Mouse (Mus musculus) stomach, embryonic 16.5 days (tissue): ENCODE data around the gene Hist4h4. TPM values are rescaled to one million over a fixed set of nuclear protein-coding genes. Genes with fewer than 3 reads are reported as not detected.

Source experiments
- ATAC-seq: fragments of 200-750 bp; cut with Nextera tagmentation; 2 replicates; pipeline ENCODE4 v1.8.0; 2017; ENCODE audit warnings: moderate number of reproducible peaks, moderate TSS enrichment; ENCODE audit not compliant: insufficient read depth, low FRiP score
- H3K27ac ChIP-seq: fragments of 300-500 bp; sonication (generic); 2 replicates; pipeline ENCODE4 v1.5.1; 2014; ENCODE audit warnings: low read length
- H3K27me3 ChIP-seq: fragments of 300-500 bp; sonication (generic); 2 replicates; pipeline ENCODE4 v1.6.1; 2014; ENCODE audit warnings: low read length, control low read depth, mixed read lengths; ENCODE audit not compliant: control insufficient read depth, insufficient read depth
- H3K36me3 ChIP-seq: fragments of 300-500 bp; sonication (generic); 2 replicates; pipeline ENCODE4 v1.6.1; 2014; ENCODE audit warnings: low read length; ENCODE audit not compliant: control insufficient read depth, insufficient read depth
- H3K4me1 ChIP-seq: fragments of 300-500 bp; sonication (generic); 2 replicates; pipeline ENCODE4 v1.6.1; 2014; ENCODE audit warnings: low read length, control low read depth, mixed read lengths; ENCODE audit not compliant: control insufficient read depth, insufficient read depth
- H3K4me2 ChIP-seq: fragments of 300-500 bp; sonication (generic); 2 replicates; pipeline ENCODE4 v1.6.1; 2014; ENCODE audit warnings: low read depth, low read length, mixed read lengths
- H3K4me3 ChIP-seq: fragments of 300-500 bp; sonication (generic); replicated peaks from 2 replicates; pipeline ENCODE4 v1.5.1; 2014; ENCODE audit warnings: mild to moderate bottlenecking, low read length
- H3K9ac ChIP-seq: fragments of 300-500 bp; sonication (generic); 2 replicates; pipeline ENCODE4 v1.6.1; 2014; ENCODE audit warnings: low read length
- H3K9me3 ChIP-seq: fragments of 300-500 bp; sonication (generic); replicated peaks from 2 replicates; pipeline ENCODE4 v1.6.1; 2016; ENCODE audit warnings: low read length, control low read depth; ENCODE audit not compliant: control insufficient read depth
- WGBS: fragments of 180-500 bp; shearing (Covaris S2); extraction: QIAGEN DNeasy Blood & Tissue Kit; methylation state at CpG from one replicate; pipeline ENCODE4 v1.1.7; 2014; 5-methylcytosine and 5-hydroxymethylcytosine counted together
- polyA plus RNA-seq: library from polyadenylated mRNA; unstranded; fragments of >200 nt; fragmentation: Nextera tagmentation; extraction: Ambion mirVana; gene quantifications from 2 replicates; pipeline ENCODE4 v1.2.1, GENCODE M21; 2015

Gene Hist4h4
- polyA plus RNA-seq, 1 experiment from 2014 or later = 0.83 TPM

DNA sequence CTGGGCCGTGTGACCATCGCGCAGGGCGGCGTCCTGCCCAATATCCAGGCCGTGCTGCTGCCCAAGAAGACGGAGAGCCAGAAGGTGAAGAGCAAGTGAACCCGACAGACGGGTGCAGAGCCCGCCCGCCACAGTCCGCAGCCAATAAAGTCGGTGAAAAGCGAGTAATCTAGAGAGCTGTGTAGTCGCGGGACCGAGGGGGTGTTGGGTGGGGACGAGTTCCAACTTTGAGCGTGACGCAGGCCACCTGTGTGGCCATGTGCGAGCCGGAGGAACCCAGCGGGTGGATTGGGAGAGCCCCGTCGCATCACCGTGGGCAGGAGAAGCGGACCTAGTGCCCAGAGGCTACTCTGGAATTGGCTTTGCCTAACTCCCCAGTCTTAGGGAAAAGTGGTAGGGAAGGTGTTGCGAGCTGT lies 4.4 kb upstream of the Hist4h4 start:
- no peak for ATAC-seq
- H3K36me3 ChIP-seq = no peaks in the 10 kb centered on the region; the same call in 1 of the 2 replicates
- peak overlapping the region; percentile 92 for H3K4me2 ChIP-seq
- WGBS = 1% methylated on average over 28 of the region's 28 CpGs
- peak overlapping the region; percentile 84 for H3K9ac ChIP-seq
- H3K4me3 ChIP-seq = peak overlapping the region; percentile 85
- H3K27me3 ChIP-seq = no peaks in the 10 kb centered on the region
- H3K27ac ChIP-seq = peak overlapping the region; percentile 84
- H3K9me3 ChIP-seq = no peaks in the 10 kb centered on the region
- peaks cover 22% of the 10 kb centered on the region for H3K4me1 ChIP-seq

DNA sequence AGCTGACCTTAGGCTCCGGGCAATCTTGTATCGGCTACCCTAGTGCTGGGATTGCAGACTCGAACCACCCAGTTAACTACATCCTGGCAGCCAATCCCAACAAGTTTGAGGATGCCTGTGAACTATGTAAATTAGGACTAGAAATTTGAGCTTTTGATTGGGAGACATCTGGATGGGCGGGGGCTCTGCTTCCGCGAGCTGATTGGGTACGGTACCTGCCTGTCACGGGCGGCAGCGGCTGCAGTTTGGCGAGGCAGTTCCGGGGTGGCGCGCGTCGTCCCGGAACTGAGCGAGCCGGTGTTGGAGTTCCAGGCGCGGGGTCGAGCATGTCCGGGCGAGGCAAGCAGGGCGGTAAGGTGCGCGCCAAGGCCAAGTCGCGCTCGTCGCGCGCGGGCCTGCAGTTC lies 3.8 kb upstream of the Hist4h4 start, which contains the start of gene H2afj:
Gene H2afj (plus strand): TSS at position 231 of the 404 bp plus-strand sequence.
- peak; percentile 88 for ATAC-seq
- H3K9ac ChIP-seq = peak within 1 kb of the TSS; percentile 84
- no peaks in the 10 kb centered on the region for H3K27me3 ChIP-seq
- peak within 1 kb of the TSS; percentile 92 for H3K4me2 ChIP-seq
- H3K27ac ChIP-seq = peak within 1 kb of the TSS; percentile 97
- H3K4me3 ChIP-seq = peak within 1 kb of the TSS; percentile 85
- H3K9me3 ChIP-seq = no peaks in the 10 kb centered on the region
- no peaks in the 10 kb centered on the region; the same call in 1 of the 2 replicates for H3K36me3 ChIP-seq
- WGBS = under 1% methylated on average over 34 of the region's 34 CpGs
- H3K4me1 ChIP-seq = peaks cover 27% of the 10 kb centered on the region

DNA sequence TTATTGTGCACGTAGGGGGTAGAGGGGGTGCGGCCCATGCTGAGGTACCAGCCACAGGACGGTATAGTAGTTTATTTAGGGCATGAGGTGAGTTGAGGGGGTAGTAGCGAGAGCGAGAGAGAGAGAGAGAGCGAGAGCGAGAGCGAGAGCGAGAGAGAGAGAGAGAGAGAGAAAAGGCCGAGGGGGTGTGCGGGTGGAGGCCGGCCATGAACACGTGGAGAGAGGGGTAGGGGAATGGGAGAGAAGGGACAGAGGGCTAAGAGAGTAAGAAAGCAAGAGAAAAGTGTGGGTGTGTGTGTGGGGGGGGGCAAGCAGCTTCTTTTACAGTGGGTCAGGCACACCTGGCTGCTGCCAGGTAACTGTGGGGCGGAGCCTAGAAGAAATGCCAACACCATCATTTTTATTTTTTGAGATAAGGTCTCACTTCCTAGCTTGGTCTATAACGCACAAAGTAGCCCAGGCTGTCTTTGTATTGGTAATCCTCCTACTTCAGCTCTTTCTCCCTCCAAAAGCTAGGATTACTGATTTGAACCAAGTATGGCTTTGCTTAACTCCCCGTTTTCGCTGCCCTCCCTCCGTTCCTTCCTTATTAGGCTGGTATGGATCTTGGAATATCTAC lies 3.3 kb upstream of the Hist4h4 start:
- no peaks in the 10 kb centered on the region; the same call in 1 of the 2 replicates for H3K36me3 ChIP-seq
- peak overlapping the region; percentile 85 for H3K4me3 ChIP-seq
- peak overlapping the region; percentile 76 for H3K9ac ChIP-seq
- H3K27me3 ChIP-seq = no peaks in the 10 kb centered on the region
- H3K9me3 ChIP-seq = no peaks in the 10 kb centered on the region
- peaks cover 29% of the 10 kb centered on the region for H3K4me1 ChIP-seq
- peak overlapping the region; percentile 97 for H3K27ac ChIP-seq
- 0 out of 2 replicates have a peak, but pooled peaks have one; percentile 0 for ATAC-seq
- peak overlapping the region; percentile 73 for H3K4me2 ChIP-seq
- WGBS = 32% methylated on average over 18 of the region's 18 CpGs

DNA sequence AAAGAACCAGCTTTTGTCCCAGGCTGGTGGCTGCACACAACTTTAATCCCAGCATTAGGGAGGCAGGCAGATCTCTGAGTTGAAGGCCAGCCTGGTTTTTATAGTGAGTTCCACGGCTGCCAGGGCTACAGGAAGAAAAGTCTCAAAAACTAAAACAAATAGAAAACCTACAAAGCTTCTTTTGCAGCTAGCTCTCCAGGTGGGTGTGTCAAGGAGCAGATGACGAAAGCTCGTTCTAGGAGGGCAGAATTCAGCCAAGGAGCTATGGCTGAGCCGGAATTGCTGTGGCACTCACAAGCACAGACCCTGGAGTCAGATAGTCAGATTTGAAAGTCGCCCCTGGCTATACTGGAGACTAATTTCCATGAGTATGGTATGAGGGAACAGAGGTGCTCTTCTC lies 2.6 kb upstream of the Hist4h4 start:
- H3K36me3 ChIP-seq = no peaks in the 10 kb centered on the region
- WGBS = 55% methylated on average over 5 of the region's 5 CpGs
- H3K4me1 ChIP-seq = peaks cover 29% of the 10 kb centered on the region
- H3K9me3 ChIP-seq = no peaks in the 10 kb centered on the region
- peak overlapping the region; percentile 43 for H3K9ac ChIP-seq
- H3K27me3 ChIP-seq = no peaks in the 10 kb centered on the region
- peak overlapping the region; percentile 73 for H3K4me2 ChIP-seq
- ATAC-seq = no peak
- peak overlapping the region; percentile 97 for H3K27ac ChIP-seq
- peak overlapping the region; percentile 85 for H3K4me3 ChIP-seq

DNA sequence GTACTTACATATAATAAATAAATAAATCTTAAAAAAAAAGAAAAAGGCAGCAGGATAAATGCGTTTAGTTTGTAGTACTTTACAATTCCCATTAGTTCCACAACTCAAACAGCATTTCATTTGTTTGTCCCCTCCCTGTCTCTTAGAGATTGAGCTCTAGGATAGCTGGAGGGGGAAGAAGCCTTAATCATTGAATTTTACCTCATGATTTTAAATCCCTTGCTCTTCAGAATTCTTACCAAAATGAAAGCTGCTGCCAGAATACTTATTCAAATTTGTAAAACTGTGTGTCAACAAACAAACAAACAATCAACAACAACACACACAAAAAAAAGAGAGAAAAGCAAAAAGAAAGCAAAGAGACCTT lies 1.2 kb upstream of the Hist4h4 start:
- Histone ChIP-seq H3K4me3 (no peak overlapping the region), H3K9ac (no peak overlapping the region), H3K27me3 (no peaks in the 10 kb centered on the region), H3K36me3 (no peaks in the 10 kb centered on the region), H3K4me2 (no peak overlapping the region; the same call in 1 of the 2 replicates), H3K4me1 (peaks cover 29% of the 10 kb centered on the region), H3K27ac (no peak overlapping the region; the same call in 1 of the 2 replicates), H3K9me3 (no peaks in the 10 kb centered on the region)
- WGBS = 73% methylated on average over 1 of the region's 1 CpGs
- ATAC-seq = no peak

DNA sequence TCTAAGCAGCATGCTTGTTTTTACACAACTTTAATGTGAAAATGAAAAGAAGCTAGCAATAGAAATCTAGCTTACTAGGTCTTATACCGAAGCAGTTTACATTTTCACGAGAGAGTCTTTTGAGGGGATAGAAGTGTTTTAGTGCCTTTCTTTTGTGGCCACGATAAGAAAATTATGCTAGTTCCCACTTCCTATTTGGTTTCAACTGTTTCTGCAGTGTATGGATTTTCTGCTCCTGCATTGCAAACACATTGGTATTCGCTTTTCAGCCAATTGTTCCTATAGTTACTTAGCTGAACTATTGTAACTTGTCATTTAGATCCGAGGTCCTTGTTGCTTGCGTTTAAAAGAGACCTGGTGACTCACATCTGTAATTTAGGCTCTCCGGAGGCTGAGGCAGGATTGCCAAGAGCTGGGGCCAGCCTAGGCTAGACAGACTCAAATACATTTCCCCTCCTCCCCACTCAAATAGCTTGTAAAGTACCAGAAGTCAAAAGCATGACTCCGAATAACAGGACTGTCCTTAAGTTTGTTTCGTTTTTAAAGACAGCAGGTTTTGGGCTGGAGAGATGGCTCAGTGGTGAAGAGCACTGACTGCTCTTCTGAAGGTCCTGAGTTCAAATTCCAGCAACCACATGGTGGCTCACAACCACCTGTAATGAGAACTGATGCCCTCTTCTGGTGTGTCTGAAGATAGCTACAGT lies 642 bp upstream of the Hist4h4 start:
- H3K4me1 ChIP-seq = peaks cover 27% of the 10 kb centered on the region
- no peaks in the 10 kb centered on the region for H3K9me3 ChIP-seq
- WGBS = 23% methylated on average over 9 of the region's 9 CpGs
- H3K27me3 ChIP-seq = no peaks in the 10 kb centered on the region
- peak overlapping the region; percentile 74 for H3K4me2 ChIP-seq
- peak overlapping the region; percentile 63 for H3K9ac ChIP-seq
- H3K36me3 ChIP-seq = no peaks in the 10 kb centered on the region
- H3K4me3 ChIP-seq = peak overlapping the region; percentile 76
- H3K27ac ChIP-seq = peak overlapping the region; percentile 100
- ATAC-seq = no peak

DNA sequence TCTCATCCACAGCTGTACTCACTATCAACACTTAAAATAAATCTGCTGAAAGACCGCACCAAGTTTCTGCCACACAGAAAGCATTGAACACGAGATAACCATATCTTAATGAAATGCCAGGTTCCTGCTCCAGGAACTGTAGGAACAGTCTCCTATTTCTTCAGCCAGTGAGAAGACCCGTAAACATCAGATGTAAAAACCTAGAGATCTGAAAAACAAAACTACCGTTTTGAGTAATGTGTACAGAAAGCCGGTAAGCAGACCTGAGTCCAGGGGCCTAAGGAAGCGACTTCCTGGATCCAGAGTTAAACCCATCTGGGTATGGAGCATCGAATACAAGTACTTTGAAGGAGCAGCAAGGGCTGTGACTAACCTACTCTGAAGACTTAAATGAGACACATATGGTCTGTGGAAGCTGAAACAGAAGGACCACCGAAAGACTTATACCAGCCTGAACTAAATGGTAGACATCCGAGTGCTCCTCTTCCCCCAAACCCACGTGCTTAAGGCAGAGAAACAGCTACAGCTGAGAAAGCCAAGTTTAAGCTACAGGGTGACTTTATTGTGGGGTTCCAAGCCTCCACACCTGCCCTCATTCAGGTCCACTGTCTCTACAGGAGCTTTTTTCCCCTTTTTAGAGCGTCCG lies 999 bp downstream of the Hist4h4 start:
- 12% methylated on average over 12 of the region's 12 CpGs for WGBS
- H3K4me3 ChIP-seq = peak overlapping the region; percentile 76
- H3K27ac ChIP-seq = peak overlapping the region; percentile 100
- H3K9me3 ChIP-seq = no peaks in the 10 kb centered on the region
- H3K36me3 ChIP-seq = no peaks in the 10 kb centered on the region
- H3K27me3 ChIP-seq = no peaks in the 10 kb centered on the region
- peaks cover 21% of the 10 kb centered on the region for H3K4me1 ChIP-seq
- peak overlapping the region; percentile 74 for H3K4me2 ChIP-seq
- H3K9ac ChIP-seq = peak overlapping the region; percentile 95
- no peak for ATAC-seq

DNA sequence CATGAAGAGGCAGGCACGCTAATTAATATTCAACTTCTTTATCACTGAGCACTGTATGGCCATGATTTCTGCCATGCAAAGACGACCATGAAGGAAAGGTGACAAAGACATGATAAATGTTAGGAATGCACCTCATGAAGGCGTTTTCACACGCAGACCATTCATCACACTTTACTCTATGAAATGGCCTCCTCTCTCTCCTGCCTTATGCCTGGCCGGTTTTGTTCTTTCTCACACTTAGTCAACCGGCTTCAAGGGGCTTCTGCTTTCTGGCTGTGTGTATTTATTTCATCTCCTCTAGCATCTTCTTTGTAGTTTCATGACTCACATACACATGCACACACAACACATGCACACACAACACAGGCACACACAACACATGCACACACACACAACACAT lies 2.9 kb downstream of the Hist4h4 start:
- ATAC-seq = no peak
- H3K9ac ChIP-seq = no peak overlapping the region
- H3K4me2 ChIP-seq = no peak overlapping the region
- no peak overlapping the region for H3K4me3 ChIP-seq
- H3K36me3 ChIP-seq = no peaks in the 10 kb centered on the region
- no peaks in the 10 kb centered on the region for H3K9me3 ChIP-seq
- H3K4me1 ChIP-seq = peaks cover 15% of the 10 kb centered on the region
- H3K27ac ChIP-seq = no peak overlapping the region
- H3K27me3 ChIP-seq = no peaks in the 10 kb centered on the region
- WGBS = 70% methylated on average over 6 of the region's 6 CpGs

DNA sequence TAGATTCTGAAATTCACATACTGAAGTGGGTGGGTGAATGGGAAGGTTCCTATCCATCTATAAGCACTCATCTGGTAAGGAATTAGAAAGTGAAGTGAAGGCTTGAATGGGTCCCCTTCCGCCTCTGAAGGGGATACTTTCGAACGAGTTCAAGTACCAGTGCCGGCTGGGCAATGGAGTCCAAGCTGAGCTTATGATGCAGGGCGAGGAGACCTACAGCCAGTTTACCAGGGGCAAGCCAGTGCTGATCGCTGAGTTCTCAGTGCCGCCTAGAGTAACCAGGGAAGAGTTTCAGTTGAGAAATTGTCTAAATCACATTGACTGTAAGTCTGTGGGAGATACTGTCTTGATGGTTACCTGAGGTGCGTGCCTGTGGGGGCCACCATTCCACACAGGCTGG lies 3.5 kb downstream of the Hist4h4 start:
- H3K9me3 ChIP-seq = no peaks in the 10 kb centered on the region
- no peaks in the 10 kb centered on the region for H3K27me3 ChIP-seq
- peaks cover 15% of the 10 kb centered on the region for H3K4me1 ChIP-seq
- 86% methylated on average over 8 of the region's 8 CpGs for WGBS
- H3K36me3 ChIP-seq = no peaks in the 10 kb centered on the region
- H3K4me3 ChIP-seq = no peak overlapping the region
- H3K9ac ChIP-seq = no peak overlapping the region
- no peak overlapping the region for H3K4me2 ChIP-seq
- H3K27ac ChIP-seq = no peak overlapping the region
- ATAC-seq = no peak
